Mouse (Mus musculus): Measurements from ENCODE around the gene 1700003H04Rik. TPM values are rescaled to one million over a fixed set of nuclear protein-coding genes. Genes with fewer than 3 reads are reported as not detected.

The 1700003H04Rik gene
- total RNA-seq, 1 experiment, result not detected

DNA sequence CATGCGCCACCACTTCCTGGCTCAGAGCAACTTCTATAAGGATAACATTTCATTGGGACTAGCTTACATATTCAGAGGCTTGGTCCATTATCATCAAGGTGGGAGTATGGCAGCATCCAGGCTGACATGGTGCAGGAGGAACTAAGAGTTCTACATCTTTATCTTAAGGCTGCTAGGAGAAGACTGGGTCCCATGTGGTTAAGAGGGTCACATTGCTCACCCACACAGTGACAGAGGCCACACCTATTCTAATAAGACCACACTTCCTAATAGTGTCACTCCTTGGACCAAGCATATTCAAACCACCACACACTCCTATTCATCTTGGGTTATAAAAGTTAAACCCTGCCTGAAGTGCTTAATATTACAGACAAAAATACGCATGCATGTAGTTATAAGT is 23.6 kb downstream of the 1700003H04Rik start:
- Histone ChIP-seq H3K9ac (ENCODE audit: insufficient read depth, low read depth, low read length, poor library complexity, severe bottlenecking) (no peak overlapping the region), H3K9me3 (ENCODE audit: control insufficient read depth, insufficient read depth, low read depth, low read length) (no peaks in the 10 kb centered on the region), H3K4me3 (ENCODE audit: insufficient read depth in 1 of 2, low read depth in 1 of 2, low read length in 2 of 2, poor library complexity in 1 of 2, severe bottlenecking in 1 of 2) (no peak overlapping the region), H3K27ac (ENCODE audit: insufficient read depth, low read depth, low read length, poor library complexity, severe bottlenecking) (no peak overlapping the region), H3K36me3 (ENCODE audit: control insufficient read depth, insufficient read depth, low read length, poor library complexity, severe bottlenecking) (no peaks in the 10 kb centered on the region), H3K4me1 (ENCODE audit: control insufficient read depth in 2 of 2, insufficient read depth in 2 of 2, low read length in 2 of 2, poor library complexity in 1 of 2) (no peaks in the 10 kb centered on the region)
- in situ Hi-C loops (cut with MboI; ENCODE audit: low sequenced_read_pairs in 2 of 2, unreplicated experiment in 2 of 2), result no loop called here
- no peak for DNase-seq (ENCODE audit: low read depth, low spot score)
- TF ChIP-seq ZNF384 (IDR thresholded peaks at IDR 0.05; ENCODE audit: low read depth, low read length) (no peak), CHD2 (IDR thresholded peaks at IDR 0.05; ENCODE audit: low read depth, low read length) (no peak), MAFK (IDR thresholded peaks at IDR 0.05; ENCODE audit: insufficient read depth, low read depth, low read length) (no peak), HCFC1 (IDR thresholded peaks at IDR 0.05; ENCODE audit: borderline replicate concordance, insufficient read depth, low read length) (no peak), ZC3H11A (IDR thresholded peaks at IDR 0.05; ENCODE audit: borderline replicate concordance, low read depth, low read length) (no peak)

DNA sequence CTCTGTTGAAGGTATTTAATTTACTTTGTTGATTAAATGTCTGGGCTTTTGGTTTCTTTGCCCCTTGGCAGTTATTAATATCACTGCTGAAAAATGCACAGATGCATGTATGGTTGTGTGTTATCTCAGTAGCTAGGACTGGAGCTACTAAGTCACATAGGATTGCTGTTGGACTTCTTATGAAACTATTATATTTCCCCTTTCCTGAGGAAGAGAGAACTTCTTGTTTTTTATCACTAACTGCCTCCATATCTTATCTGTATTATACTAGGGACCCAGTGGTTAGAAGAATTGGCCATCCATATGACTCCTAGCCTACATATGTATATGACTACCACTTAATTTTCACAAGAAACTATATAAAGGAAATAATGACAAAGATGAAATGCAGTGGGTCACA is 24.9 kb downstream of the 1700003H04Rik start:
- H3K4me3 ChIP-seq (ENCODE audit: insufficient read depth in 1 of 2, low read depth in 1 of 2, low read length in 2 of 2, poor library complexity in 1 of 2, severe bottlenecking in 1 of 2), result no peak overlapping the region
- H3K9ac ChIP-seq (ENCODE audit: insufficient read depth, low read depth, low read length, poor library complexity, severe bottlenecking), result no peak overlapping the region
- no peak for TF ChIP-seq ZNF384 (IDR thresholded peaks at IDR 0.05; ENCODE audit: low read depth, low read length)
- no peaks in the 10 kb centered on the region for H3K36me3 ChIP-seq (ENCODE audit: control insufficient read depth, insufficient read depth, low read length, poor library complexity, severe bottlenecking)
- no peaks in the 10 kb centered on the region for H3K9me3 ChIP-seq (ENCODE audit: control insufficient read depth, insufficient read depth, low read depth, low read length)
- no peak for DNase-seq (ENCODE audit: low read depth, low spot score)
- no peaks in the 10 kb centered on the region for H3K4me1 ChIP-seq (ENCODE audit: control insufficient read depth in 2 of 2, insufficient read depth in 2 of 2, low read length in 2 of 2, poor library complexity in 1 of 2)
- no peak overlapping the region for H3K27ac ChIP-seq (ENCODE audit: insufficient read depth, low read depth, low read length, poor library complexity, severe bottlenecking)
- in situ Hi-C loops (cut with MboI; ENCODE audit: low sequenced_read_pairs in 2 of 2, unreplicated experiment in 2 of 2), result no loop called here

DNA sequence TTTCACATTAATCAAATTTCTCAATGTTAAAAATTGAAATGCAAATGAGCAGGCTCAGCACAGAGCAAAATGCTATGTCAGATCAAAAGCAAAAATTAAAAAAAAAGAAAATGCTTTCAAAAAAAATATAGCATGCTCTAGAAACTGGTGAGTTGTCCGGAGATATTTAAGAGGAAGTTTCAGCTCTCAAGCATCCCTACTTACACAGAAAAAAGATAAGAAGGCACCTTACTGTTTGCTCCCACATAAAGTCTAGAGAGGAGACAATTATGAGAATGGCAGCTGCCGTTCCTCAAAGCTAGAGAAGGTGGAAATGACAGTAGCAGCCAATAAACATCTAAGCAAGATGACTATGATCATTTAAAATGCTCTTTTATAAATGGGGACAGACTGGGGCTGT is 25.8 kb downstream of the 1700003H04Rik start:
- Histone ChIP-seq H3K9ac (ENCODE audit: insufficient read depth, low read depth, low read length, poor library complexity, severe bottlenecking) (no peak overlapping the region), H3K4me1 (ENCODE audit: control insufficient read depth in 2 of 2, insufficient read depth in 2 of 2, low read length in 2 of 2, poor library complexity in 1 of 2) (no peaks in the 10 kb centered on the region), H3K9me3 (ENCODE audit: control insufficient read depth, insufficient read depth, low read depth, low read length) (no peaks in the 10 kb centered on the region), H3K36me3 (ENCODE audit: control insufficient read depth, insufficient read depth, low read length, poor library complexity, severe bottlenecking) (no peaks in the 10 kb centered on the region), H3K4me3 (ENCODE audit: insufficient read depth in 1 of 2, low read depth in 1 of 2, low read length in 2 of 2, poor library complexity in 1 of 2, severe bottlenecking in 1 of 2) (no peak overlapping the region), H3K27ac (ENCODE audit: insufficient read depth, low read depth, low read length, poor library complexity, severe bottlenecking) (no peak overlapping the region)
- no peak for TF ChIP-seq MAFK (IDR thresholded peaks at IDR 0.05; ENCODE audit: insufficient read depth, low read depth, low read length)
- TF ChIP-seq ZNF384 (IDR thresholded peaks at IDR 0.05; ENCODE audit: low read depth, low read length), result no peak
- TF ChIP-seq CHD2 (IDR thresholded peaks at IDR 0.05; ENCODE audit: low read depth, low read length), result no peak
- no peak for TF ChIP-seq ZC3H11A (IDR thresholded peaks at IDR 0.05; ENCODE audit: borderline replicate concordance, low read depth, low read length)
- TF ChIP-seq HCFC1 (IDR thresholded peaks at IDR 0.05; ENCODE audit: borderline replicate concordance, insufficient read depth, low read length), result no peak
- no peak for DNase-seq (ENCODE audit: low read depth, low spot score)
- in situ Hi-C loops (cut with MboI; ENCODE audit: low sequenced_read_pairs in 2 of 2, unreplicated experiment in 2 of 2), result no loop called here

GRCm38 (mm10) chr3:124548898-124549297 is 32.0 kb downstream of the 1700003H04Rik start:
- in situ Hi-C loops (cut with MboI; ENCODE audit: low sequenced_read_pairs in 2 of 2, unreplicated experiment in 2 of 2), result no loop called here
- Histone ChIP-seq H3K9ac (ENCODE audit: insufficient read depth, low read depth, low read length, poor library complexity, severe bottlenecking) (no peak overlapping the region), H3K9me3 (ENCODE audit: control insufficient read depth, insufficient read depth, low read depth, low read length) (no peaks in the 10 kb centered on the region), H3K36me3 (ENCODE audit: control insufficient read depth, insufficient read depth, low read length, poor library complexity, severe bottlenecking) (no peaks in the 10 kb centered on the region), H3K27ac (ENCODE audit: insufficient read depth, low read depth, low read length, poor library complexity, severe bottlenecking) (no peak overlapping the region), H3K4me1 (ENCODE audit: control insufficient read depth in 2 of 2, insufficient read depth in 2 of 2, low read length in 2 of 2, poor library complexity in 1 of 2) (no peaks in the 10 kb centered on the region), H3K4me3 (ENCODE audit: insufficient read depth in 1 of 2, low read depth in 1 of 2, low read length in 2 of 2, poor library complexity in 1 of 2, severe bottlenecking in 1 of 2) (no peak overlapping the region)
- no peak for DNase-seq (ENCODE audit: low read depth, low spot score)
- TF ChIP-seq MAFK (IDR thresholded peaks at IDR 0.05; ENCODE audit: insufficient read depth, low read depth, low read length) (no peak), CHD2 (IDR thresholded peaks at IDR 0.05; ENCODE audit: low read depth, low read length) (no peak), HCFC1 (IDR thresholded peaks at IDR 0.05; ENCODE audit: borderline replicate concordance, insufficient read depth, low read length) (no peak), ZC3H11A (IDR thresholded peaks at IDR 0.05; ENCODE audit: borderline replicate concordance, low read depth, low read length) (no peak), ZNF384 (IDR thresholded peaks at IDR 0.05; ENCODE audit: low read depth, low read length) (no peak)

GRCm38 (mm10) chr3:124538260-124538659 is 42.6 kb downstream of the 1700003H04Rik start:
- Histone ChIP-seq H3K9ac (ENCODE audit: insufficient read depth, low read depth, low read length, poor library complexity, severe bottlenecking) (no peak overlapping the region), H3K4me1 (ENCODE audit: control insufficient read depth in 2 of 2, insufficient read depth in 2 of 2, low read length in 2 of 2, poor library complexity in 1 of 2) (no peaks in the 10 kb centered on the region), H3K4me3 (ENCODE audit: insufficient read depth in 1 of 2, low read depth in 1 of 2, low read length in 2 of 2, poor library complexity in 1 of 2, severe bottlenecking in 1 of 2) (no peak overlapping the region), H3K9me3 (ENCODE audit: control insufficient read depth, insufficient read depth, low read depth, low read length) (no peaks in the 10 kb centered on the region), H3K36me3 (ENCODE audit: control insufficient read depth, insufficient read depth, low read length, poor library complexity, severe bottlenecking) (no peaks in the 10 kb centered on the region), H3K27ac (ENCODE audit: insufficient read depth, low read depth, low read length, poor library complexity, severe bottlenecking) (no peak overlapping the region)
- TF ChIP-seq CHD2 (IDR thresholded peaks at IDR 0.05; ENCODE audit: low read depth, low read length), result no peak
- no peak for TF ChIP-seq ZNF384 (IDR thresholded peaks at IDR 0.05; ENCODE audit: low read depth, low read length)
- TF ChIP-seq MAFK (IDR thresholded peaks at IDR 0.05; ENCODE audit: insufficient read depth, low read depth, low read length), result no peak
- no peak for TF ChIP-seq ZC3H11A (IDR thresholded peaks at IDR 0.05; ENCODE audit: borderline replicate concordance, low read depth, low read length)
- no peak for TF ChIP-seq HCFC1 (IDR thresholded peaks at IDR 0.05; ENCODE audit: borderline replicate concordance, insufficient read depth, low read length)
- in situ Hi-C loops (cut with MboI; ENCODE audit: low sequenced_read_pairs in 2 of 2, unreplicated experiment in 2 of 2), result no loop called here
- DNase-seq (ENCODE audit: low read depth, low spot score), result no peak
